Comparison of ENCODE assay signal across 9 mouse cellular contexts in genomic region chr4:133200343-133200742, GRCm38 (mm10). TPM values are rescaled to one million over a fixed set of nuclear protein-coding genes. Genes with fewer than 3 reads are reported as not detected.
DNase-seq lines count a peak whose midpoint lies in the region; ATAC-seq and TF ChIP-seq lines count a peak whose summit lies in the region.
"Had no signal": no experiment of that assay in that cellular context is flagged by ENCODE, and none has a peak within 500 bp of the region (broad histone marks: within the 10 kb centered on the region; RNA-seq: fewer than 3 reads in every experiment).

No protein-coding gene starts in this region.

- TF ChIP-seq EP300 in liver, postnatal 0 days (IDR thresholded peaks at IDR 0.05; ENCODE audit: low read depth) = no peak

- H3K9me3 ChIP-seq in liver, embryonic 11.5 days (ENCODE audit: control insufficient read depth, low read length) = no peaks in the 10 kb centered on the region
- H3K9me3 ChIP-seq in liver, postnatal 0 days (ENCODE audit: low read length) = no peaks in the 10 kb centered on the region
- H3K9me3 ChIP-seq in heart, embryonic 10.5 days = no peaks in the 10 kb centered on the region

- H3K4me2 ChIP-seq in liver, embryonic 11.5 days = no peak overlapping the region
- no peak overlapping the region for H3K4me2 ChIP-seq in liver, postnatal 0 days (ENCODE audit: low read depth, low read length)

- 60% methylated on average over 21 of the region's 21 CpGs for WGBS in liver, embryonic 11.5 days
- 67% methylated on average over 21 of the region's 21 CpGs for WGBS in liver, postnatal 0 days (ENCODE audit: insufficient replicate concordance)
- 36% methylated on average over 21 of the region's 21 CpGs for WGBS in heart, embryonic 10.5 days

- H3K27ac ChIP-seq in liver, embryonic 11.5 days (ENCODE audit: low read depth, low read length) = 0 out of 2 replicates have a peak overlapping the region, but pooled peaks have one; percentile 3
- no peak overlapping the region for H3K27ac ChIP-seq in liver, postnatal 0 days (ENCODE audit: low read depth)
- H3K27ac ChIP-seq in heart, embryonic 10.5 days = peak overlapping the region; percentile 84

- no peak for DNase-seq in liver, embryonic 11.5 days (ENCODE audit: low spot score)
- no peak for DNase-seq in liver, postnatal 0 days
- peak; percentile 56 to 63 for DNase-seq in cerebellum, postnatal 25 days
- DNase-seq in heart, embryonic 10.5 days (ENCODE audit: low spot score) = no peak
- DNase-seq in kidney, adult 11 months = peak; percentile 39
- peak; percentile 67 to 80 for DNase-seq in lung, postnatal 4 days
- DNase-seq in thymus, postnatal 0 days (ENCODE audit: low spot score) = no peak

- H3K27me3 ChIP-seq in liver, embryonic 11.5 days (replicated peaks; ENCODE audit: control insufficient read depth, insufficient read depth, low read length) = no peaks in the 10 kb centered on the region; the same call in 1 of the 2 replicates
- H3K27me3 ChIP-seq in liver, postnatal 0 days (ENCODE audit: insufficient read depth, low read length) = no peaks in the 10 kb centered on the region
- no peaks in the 10 kb centered on the region for H3K27me3 ChIP-seq in heart, embryonic 10.5 days (ENCODE audit: insufficient read depth, poor library complexity, severe bottlenecking)

- H3K4me3 ChIP-seq in liver, embryonic 11.5 days (ENCODE audit: low read depth, low read length) = no peak overlapping the region
- no peak overlapping the region for H3K4me3 ChIP-seq in liver, postnatal 0 days (ENCODE audit: low read depth, low read length)
- peak overlapping the region; percentile 16; the same call in 1 of the 2 replicates for H3K4me3 ChIP-seq in heart, embryonic 10.5 days

- no peak for ATAC-seq in liver, embryonic 11.5 days (replicated peaks; ENCODE audit: low FRiP score)
- ATAC-seq in liver, postnatal 0 days = no peak
- ATAC-seq in CD4-positive, CD25-positive, alpha-beta regulatory T cell, adult 4 months = no peak

- H3K4me1 ChIP-seq in liver, embryonic 11.5 days (replicated peaks; ENCODE audit: control insufficient read depth, insufficient read depth, low read length) = peaks cover 34% of the 10 kb centered on the region
- peaks cover 27% of the 10 kb centered on the region for H3K4me1 ChIP-seq in liver, postnatal 0 days (ENCODE audit: insufficient read depth)
- peaks cover 86% of the 10 kb centered on the region for H3K4me1 ChIP-seq in heart, embryonic 10.5 days

- TF ChIP-seq CTCF in liver, postnatal 0 days (IDR thresholded peaks at IDR 0.05; ENCODE audit: low read depth) = no peak

- no peak overlapping the region for H3K9ac ChIP-seq in liver, embryonic 11.5 days (ENCODE audit: low read depth, low read length)
- H3K9ac ChIP-seq in liver, postnatal 0 days (replicated peaks) = no peak overlapping the region

- H3K36me3 ChIP-seq in liver, embryonic 11.5 days (ENCODE audit: control insufficient read depth, insufficient read depth, low read length) = peaks cover 10% of the 10 kb centered on the region
- peaks cover 20% of the 10 kb centered on the region for H3K36me3 ChIP-seq in liver, postnatal 0 days (replicated peaks; ENCODE audit: insufficient read depth, low read length)
- peaks cover 19% of the 10 kb centered on the region for H3K36me3 ChIP-seq in heart, embryonic 10.5 days

RNA-seq across cellular contexts. Expression of gene Cd164l2, which starts 11.6 kb away (rescaled TPM):
- 0.70 and 0.77 TPM in 2 replicates for polyA plus RNA-seq in liver, embryonic 11.5 days (2014; fragmentation: Nextera tagmentation; extraction: Ambion mirVana)
- polyA plus RNA-seq in liver, postnatal 0 days (2015; fragmentation: Nextera tagmentation; extraction: Ambion mirVana) = 0.25 and 0.39 TPM in 2 replicates
- polyA plus RNA-seq in heart, embryonic 10.5 days (2016; fragmentation: Nextera tagmentation; extraction: Ambion mirVana) = 0.39 and 1.3 TPM in 2 replicates
- polyA plus RNA-seq in thymus, postnatal 0 days (2015; fragmentation: Nextera tagmentation; extraction: Ambion mirVana) = 0.86 and 1.1 TPM in 2 replicates
- under 1 TPM in 1 of 2 experiments, not detected in 1; 0.54 TPM for polyA plus RNA-seq in CD4-positive, CD25-positive, alpha-beta regulatory T cell, adult 4 months (2017; shearing (Covaris generic))
- polyA plus RNA-seq: liver, adult 2 months had no signal

RNA-seq across cellular contexts. Expression of gene Gpr3, which starts 12.0 kb away (rescaled TPM):
- 0.17 TPM in 1 of 2 replicates, not detected in the other for polyA plus RNA-seq in liver, embryonic 11.5 days (2014; fragmentation: Nextera tagmentation; extraction: Ambion mirVana)
- not detected in 2 replicates for polyA plus RNA-seq in liver, postnatal 0 days (2015; fragmentation: Nextera tagmentation; extraction: Ambion mirVana)
- 0.09 and 0.18 TPM in 2 replicates for polyA plus RNA-seq in heart, embryonic 10.5 days (2016; fragmentation: Nextera tagmentation; extraction: Ambion mirVana)
- polyA plus RNA-seq in thymus, postnatal 0 days (2015; fragmentation: Nextera tagmentation; extraction: Ambion mirVana) = not detected in 2 replicates
- not detected for polyA plus RNA-seq in CD4-positive, CD25-positive, alpha-beta regulatory T cell, adult 4 months (2017; shearing (Covaris generic))
- polyA plus RNA-seq: liver, adult 2 months had no signal

RNA-seq across cellular contexts. Expression of gene Map3k6, which starts 40.3 kb away (rescaled TPM):
- 2.2 and 3.5 TPM in 2 replicates for polyA plus RNA-seq in liver, embryonic 11.5 days (2014; fragmentation: Nextera tagmentation; extraction: Ambion mirVana)
- 1.2 and 1.3 TPM in 2 replicates for polyA plus RNA-seq in liver, postnatal 0 days (2015; fragmentation: Nextera tagmentation; extraction: Ambion mirVana)
- polyA plus RNA-seq in heart, embryonic 10.5 days (2016; fragmentation: Nextera tagmentation; extraction: Ambion mirVana) = 2.5 and 3.4 TPM in 2 replicates
- 2.2 and 2.6 TPM in 2 replicates for polyA plus RNA-seq in thymus, postnatal 0 days (2015; fragmentation: Nextera tagmentation; extraction: Ambion mirVana)
- polyA plus RNA-seq in CD4-positive, CD25-positive, alpha-beta regulatory T cell, adult 4 months (2017; shearing (Covaris generic)) = under 1 TPM in 1 of 2 experiments, not detected in 1; 0.62 TPM

Comparison
In these comparisons a context has a peak if more than half of its experiments do, and no peak if none do; other contexts are left out.
1. DNase-seq: peak in cerebellum, postnatal 25 days (2 of 2), kidney, adult 11 months (single experiment) and lung, postnatal 4 days (2 of 2); none in liver, embryonic 11.5 days (single experiment), liver, postnatal 0 days (single experiment), heart, embryonic 10.5 days (single experiment) and thymus, postnatal 0 days (single experiment).